Mouse (Mus musculus) hindbrain, postnatal 0 days (tissue): ENCODE measurements around the gene Acan. TPM values are rescaled to one million over a fixed set of nuclear protein-coding genes. Genes with fewer than 3 reads are reported as not detected.

Experiments
- ATAC-seq: fragments of 200-750 bp; cut with Nextera tagmentation; 2 replicates; pipeline ENCODE4 v1.8.0; 2017; ENCODE audit warnings: mild to moderate bottlenecking, moderate TSS enrichment, moderate library complexity
- DNase-seq: peaks from one replicate; pipeline ENCODE4 v3.0.0-alpha.2; 2015; ENCODE audit warnings: low spot score
- H3K27ac ChIP-seq: fragments of 300-500 bp; sonication (generic); 2 replicates; pipeline ENCODE4 v1.5.1; 2014; ENCODE audit warnings: mild to moderate bottlenecking
- H3K27me3 ChIP-seq: fragments of 300-500 bp; sonication (generic); 2 replicates; pipeline ENCODE4 v1.6.1; 2014; ENCODE audit warnings: low read length, mixed read lengths; ENCODE audit not compliant: insufficient read depth
- H3K36me3 ChIP-seq: fragments of 300-500 bp; sonication (generic); 2 replicates; pipeline ENCODE4 v1.6.1; 2014; ENCODE audit warnings: low read length, mixed read lengths; ENCODE audit not compliant: insufficient read depth
- H3K4me1 ChIP-seq: fragments of 300-500 bp; sonication (generic); 2 replicates; pipeline ENCODE4 v1.6.1; 2014; ENCODE audit warnings: antibody characterized with exemption, low read length, mixed read lengths; ENCODE audit not compliant: insufficient read depth
- H3K4me2 ChIP-seq: fragments of 300-500 bp; sonication (generic); 2 replicates; pipeline ENCODE4 v1.6.1; 2014; ENCODE audit warnings: low read depth, mild to moderate bottlenecking, low read length, moderate library complexity, mixed read lengths
- H3K4me3 ChIP-seq: fragments of 300-500 bp; sonication (generic); 2 replicates; pipeline ENCODE4 v1.5.1; 2014; ENCODE audit warnings: low read length
- H3K9ac ChIP-seq: fragments of 300-500 bp; sonication (generic); replicated peaks from 2 replicates; pipeline ENCODE4 v1.6.1; 2014; ENCODE audit warnings: mild to moderate bottlenecking, low read length, moderate library complexity, mixed read lengths
- H3K9me3 ChIP-seq: fragments of 300-500 bp; sonication (generic); 2 replicates; pipeline ENCODE4 v1.6.1; 2016; ENCODE audit warnings: low read length, mixed read lengths
- CTCF ChIP-seq: IDR thresholded peaks from 2 replicates; pipeline ENCODE4 v1.5.1; 2016; ENCODE audit warnings: antibody characterized with exemption, control low read depth, low read depth
- WGBS: fragments of 180-500 bp; shearing (Covaris S2); extraction: QIAGEN DNeasy Blood & Tissue Kit; methylation state at CpG from one replicate; pipeline ENCODE4 v1.1.7; 2014; 5-methylcytosine and 5-hydroxymethylcytosine counted together
- polyA plus RNA-seq: library from polyadenylated mRNA; unstranded; fragments of >200 nt; fragmentation: Nextera tagmentation; extraction: Ambion mirVana; gene quantifications from 2 replicates; pipeline ENCODE4 v1.2.1, GENCODE M21; 2015
- total RNA-seq: library from RNA; depleted of rRNA; stranded (reverse); fragments of >200 nt; gene quantifications from 2 replicates; pipeline ENCODE4 v1.2.3, GENCODE M21; 2014; rRNA removed

The Acan gene
- total and polyA plus RNA-seq, 2 experiments from 2014 or later, result 0.51 to 3.8 TPM

GRCm38 (mm10) chr7:79147931-79148653, 94.8 kb downstream of the Acan start:
- DNase-seq, result no peak
- TF ChIP-seq CTCF, result no peak
- H3K9ac ChIP-seq, result peak overlapping the region; percentile 53

GRCm38 (mm10) chr7:79148711-79149266, 95.5 kb downstream of the Acan start, which contains the start of gene Mfge8:
Gene Mfge8 (minus strand): TSS chr7:79149060.
- peak within 1 kb of the TSS; percentile 23; the same call in 1 of the 2 replicates for H3K27ac ChIP-seq
- peak within 1 kb of the TSS; percentile 54 for H3K4me3 ChIP-seq
- no peak for TF ChIP-seq CTCF
- H3K4me1 ChIP-seq, result no peaks in the 10 kb centered on the region
- no peaks in the 10 kb centered on the region for H3K36me3 ChIP-seq
- DNase-seq, result peak; percentile 87
- WGBS, result under 1% methylated on average over 39 of the region's 39 CpGs
- no peaks in the 10 kb centered on the region for H3K9me3 ChIP-seq
- ATAC-seq, result peak; percentile 95
- H3K4me2 ChIP-seq, result peak within 1 kb of the TSS; percentile 74
- peak within 1 kb of the TSS; percentile 53 for H3K9ac ChIP-seq
- no peaks in the 10 kb centered on the region for H3K27me3 ChIP-seq

More at GRCm38 (mm10) chr7:79147931-79148653, 94.8 kb downstream of the Acan start:
- Histone ChIP-seq H3K36me3 (no peaks in the 10 kb centered on the region), H3K4me3 (peak overlapping the region; percentile 54), H3K27ac (peak overlapping the region; percentile 23; the same call in 1 of the 2 replicates), H3K4me2 (peak overlapping the region; percentile 74), H3K27me3 (no peaks in the 10 kb centered on the region), H3K4me1 (no peaks in the 10 kb centered on the region), H3K9me3 (no peaks in the 10 kb centered on the region)
- no peak for ATAC-seq
- WGBS, result 5% methylated on average over 20 of the region's 20 CpGs

- no peaks in the 10 kb centered on the region for H3K27me3 ChIP-seq
- WGBS, result 72% methylated on average over 6 of the region's 6 CpGs
- no peaks in the 10 kb centered on the region for H3K9me3 ChIP-seq
- 0 out of 2 replicates have a peak overlapping the region, but pooled peaks have one; percentile 54 for H3K4me3 ChIP-seq
- H3K9ac ChIP-seq, result no peak overlapping the region
- DNase-seq, result no peak
- no peaks in the 10 kb centered on the region for H3K36me3 ChIP-seq
- H3K4me2 ChIP-seq, result peak overlapping the region; percentile 74
- no peak for ATAC-seq
- no peak overlapping the region for H3K27ac ChIP-seq
- no peaks in the 10 kb centered on the region for H3K4me1 ChIP-seq
- TF ChIP-seq CTCF, result no peak
These were observed 96.2 kb downstream of the Acan start for GRCm38 (mm10) chr7:79149522-79149921.

- 0 out of 2 replicates have a peak, but pooled peaks cover 4% of the 10 kb centered on the region for H3K9me3 ChIP-seq
- TF ChIP-seq CTCF, result no peak
- no peak for ATAC-seq
- H3K4me1 ChIP-seq, result no peaks in the 10 kb centered on the region
- H3K27ac ChIP-seq, result no peak overlapping the region
- no peaks in the 10 kb centered on the region for H3K27me3 ChIP-seq
- DNase-seq, result peak; percentile 16
- no peak overlapping the region for H3K4me3 ChIP-seq
- H3K4me2 ChIP-seq, result no peak overlapping the region
- 38% methylated on average over 1 of the region's 1 CpGs for WGBS
- no peaks in the 10 kb centered on the region for H3K36me3 ChIP-seq
- H3K9ac ChIP-seq, result no peak overlapping the region
These were observed 106.1 kb downstream of the Acan start for GRCm38 (mm10) chr7:79159406-79159805.

Other genes with a start within 250 kb of the Acan start
- gene Det1, start 206.2 kb upstream of the Acan start, total RNA-seq, result 10.4 and 13.6 TPM in 2 replicates
- gene Det1, start 206.2 kb upstream of the Acan start, polyA plus RNA-seq, result 6.4 and 6.9 TPM in 2 replicates
- gene Aen, start 157.6 kb upstream of the Acan start, total RNA-seq, result 36.6 and 43.0 TPM in 2 replicates
- gene Aen, start 157.6 kb upstream of the Acan start, polyA plus RNA-seq, result 49.3 and 54.4 TPM in 2 replicates
- gene Isg20, start 140.1 kb upstream of the Acan start, total RNA-seq, result 2.0 and 4.1 TPM in 2 replicates
- gene Isg20, start 140.1 kb upstream of the Acan start, polyA plus RNA-seq, result 0.76 and 1.3 TPM in 2 replicates
- gene Hapln3, start 77.5 kb downstream of the Acan start, total RNA-seq, result 5.7 and 10.0 TPM in 2 replicates
- 2.2 and 2.5 TPM in 2 replicates for gene Hapln3, start 77.5 kb downstream of the Acan start, polyA plus RNA-seq
- gene Mfge8, start 95.6 kb downstream of the Acan start, total RNA-seq, result 306 and 331 TPM in 2 replicates
- 306 and 345 TPM in 2 replicates for gene Mfge8, start 95.6 kb downstream of the Acan start, polyA plus RNA-seq
- 92.3 and 100 TPM in 2 replicates for gene Abhd2, start 219.7 kb downstream of the Acan start, total RNA-seq
- 23.7 and 23.9 TPM in 2 replicates for gene Abhd2, start 219.7 kb downstream of the Acan start, polyA plus RNA-seq